Mouse (Mus musculus) adrenal gland, adult (tissue): ENCODE results near the gene Sac3d1.

Source experiments
- DNase-seq, 2 experiments: peaks; one replicate each; pipeline ENCODE4 v3.0.0; 2022 to 2023; ENCODE audit warnings: low spot score in 1 of 2; ENCODE audit not compliant: inconsistent age in 2 of 2

The Sac3d1 gene

DNA sequence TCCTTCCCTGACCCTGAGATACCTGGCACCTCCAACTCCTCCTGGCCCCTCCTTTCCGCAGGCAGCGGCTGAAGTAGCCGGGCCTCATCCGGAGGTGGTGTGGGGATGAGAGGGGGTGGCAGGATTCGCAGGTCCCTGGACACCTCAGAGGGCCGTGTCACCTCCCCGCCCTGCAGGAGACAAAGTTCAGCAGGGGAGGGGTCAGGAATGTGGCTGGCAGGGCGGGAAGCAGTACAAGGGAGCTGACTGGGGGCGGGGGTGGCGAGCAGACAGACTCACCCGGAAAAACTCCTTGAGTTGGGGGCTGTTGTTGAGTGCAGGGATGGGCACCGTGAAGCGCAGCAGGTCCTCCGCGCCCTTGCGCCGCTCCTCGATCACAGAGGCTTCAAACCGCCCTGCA lies 3.3 kb upstream of the Sac3d1 start:
- DNase-seq: no peak

- DNase-seq: no peak
Measured at GRCm38 (mm10) chr19:6118677-6119185, 281 bp upstream of the Sac3d1 start.

GRCm38 (mm10) chr19:6117346-6117985 lies 984 bp downstream of the Sac3d1 start:
- no peak for DNase-seq

DNA sequence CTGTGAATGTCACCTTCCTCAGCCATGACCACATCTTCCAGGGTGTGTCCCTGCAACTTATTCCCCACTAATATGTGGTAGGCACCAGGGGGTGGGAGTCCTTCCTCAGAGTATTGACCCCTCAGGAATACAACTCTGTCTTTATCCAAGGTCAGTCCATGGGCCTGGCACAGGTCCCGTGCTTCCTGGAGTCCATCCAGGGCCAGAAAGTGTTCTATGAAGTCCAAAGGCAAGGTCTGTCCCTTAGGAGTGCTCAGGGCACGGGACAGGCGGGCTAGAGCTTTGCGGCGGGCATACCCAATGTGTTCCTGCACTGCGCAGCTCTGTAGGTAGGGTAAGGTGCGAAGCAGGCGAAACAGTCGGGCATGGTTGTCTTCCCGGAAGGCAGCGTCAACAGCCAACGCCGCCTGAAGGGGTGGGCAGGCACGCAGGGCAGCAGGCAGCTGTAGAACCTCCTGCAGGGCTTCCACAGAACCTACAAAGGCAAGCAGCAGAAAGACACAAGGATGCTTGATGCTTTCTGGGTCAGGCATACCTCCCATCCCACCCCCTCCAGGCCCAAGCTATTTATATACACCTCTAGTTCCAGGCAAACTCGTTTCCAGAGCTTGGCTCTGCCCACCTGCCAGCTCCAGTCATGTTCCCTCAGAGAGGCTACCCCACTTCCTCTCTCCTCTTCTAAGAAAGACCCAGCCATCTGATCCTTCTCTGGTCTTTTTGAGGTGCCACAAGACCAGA lies 2.2 kb downstream of the Sac3d1 start:
- DNase-seq: peak; percentile 38 to 65

GRCm38 (mm10) chr19:6113116-6113515 lies 5.3 kb downstream of the Sac3d1 start:
- DNase-seq: no peak

DNA sequence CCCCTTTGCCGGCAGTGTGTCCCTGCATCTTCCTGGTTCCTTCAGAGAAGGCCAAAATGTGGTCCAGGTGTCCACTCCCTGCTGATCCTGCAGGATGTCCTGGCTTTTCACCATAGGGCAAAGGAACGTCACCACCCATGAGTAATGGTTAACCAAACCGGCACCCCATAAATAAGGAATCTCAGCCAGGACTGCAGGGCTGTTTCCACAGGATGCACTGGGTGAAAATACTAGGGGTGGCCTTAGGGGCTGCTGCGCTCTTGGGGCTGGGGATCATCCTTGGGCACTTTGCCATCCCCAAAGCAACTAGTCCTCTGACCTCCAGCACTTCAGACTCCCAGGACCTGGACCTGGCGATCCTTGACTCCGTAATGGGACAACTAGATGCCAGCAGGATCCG lies 12.9 kb downstream of the Sac3d1 start, which contains the start of gene Naaladl1:
TSS of gene Naaladl1 (plus strand) at position 197 of the 400 bp plus-strand sequence.
- no peak for DNase-seq

GRCm38 (mm10) chr19:6104476-6104875 lies 14.0 kb downstream of the Sac3d1 start:
- no peak for DNase-seq

GRCm38 (mm10) chr19:6102169-6102853 lies 16.1 kb downstream of the Sac3d1 start:
- no peak for DNase-seq

DNA sequence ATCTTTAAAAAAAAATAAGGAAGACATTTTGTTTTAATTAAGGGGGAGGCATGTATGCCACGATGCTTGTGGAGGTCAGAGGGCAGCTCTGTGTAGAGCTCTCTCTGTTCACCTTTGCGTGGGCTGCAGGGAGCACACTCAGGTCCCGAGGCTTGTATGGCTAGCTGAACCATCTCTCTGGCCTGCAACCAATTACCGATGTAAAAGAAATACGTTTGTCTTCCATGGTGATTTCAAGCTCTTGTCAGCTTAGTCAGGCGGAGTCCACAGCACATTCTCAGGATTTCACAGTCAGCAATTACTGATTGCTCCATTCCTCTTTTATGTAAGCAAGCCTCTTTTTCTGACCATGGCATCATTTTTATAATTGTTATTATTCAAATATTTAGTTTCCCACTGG lies 17.3 kb downstream of the Sac3d1 start:
- DNase-seq: no peak

DNA sequence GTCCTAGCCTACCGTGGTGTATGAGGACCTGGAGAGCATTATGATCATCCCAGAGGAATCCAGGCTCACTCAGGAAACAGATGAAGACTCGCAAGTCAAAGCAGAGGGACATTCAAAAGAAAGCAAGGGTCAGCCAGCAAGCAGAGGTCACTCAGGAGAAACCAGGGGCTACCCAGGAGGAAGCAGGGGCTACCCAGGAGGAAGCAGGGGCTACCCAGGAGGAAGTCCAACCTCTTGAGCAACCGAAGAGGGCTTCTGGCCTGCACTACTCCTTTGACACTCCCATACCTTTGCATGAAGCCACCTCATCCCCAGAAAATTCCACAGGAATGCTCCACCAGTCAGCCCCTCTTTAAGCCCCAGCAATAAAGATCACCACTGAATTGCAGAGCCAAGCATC lies 20.6 kb downstream of the Sac3d1 start:
- peak in 1 of 2 experiments; percentile 41 for DNase-seq

GRCm38 (mm10) chr19:6094119-6094518 lies 24.3 kb downstream of the Sac3d1 start, which contains the start of gene AC131692.1:
Gene AC131692.1 (plus strand): TSS chr19:6094419.
- no peak for DNase-seq

- no peak for DNase-seq
Measured at GRCm38 (mm10) chr19:6088841-6089240, 29.6 kb downstream of the Sac3d1 start.

- DNase-seq: peak; percentile 44 to 81
Measured at GRCm38 (mm10) chr19:6085417-6085879, 33.0 kb downstream of the Sac3d1 start.

DNA sequence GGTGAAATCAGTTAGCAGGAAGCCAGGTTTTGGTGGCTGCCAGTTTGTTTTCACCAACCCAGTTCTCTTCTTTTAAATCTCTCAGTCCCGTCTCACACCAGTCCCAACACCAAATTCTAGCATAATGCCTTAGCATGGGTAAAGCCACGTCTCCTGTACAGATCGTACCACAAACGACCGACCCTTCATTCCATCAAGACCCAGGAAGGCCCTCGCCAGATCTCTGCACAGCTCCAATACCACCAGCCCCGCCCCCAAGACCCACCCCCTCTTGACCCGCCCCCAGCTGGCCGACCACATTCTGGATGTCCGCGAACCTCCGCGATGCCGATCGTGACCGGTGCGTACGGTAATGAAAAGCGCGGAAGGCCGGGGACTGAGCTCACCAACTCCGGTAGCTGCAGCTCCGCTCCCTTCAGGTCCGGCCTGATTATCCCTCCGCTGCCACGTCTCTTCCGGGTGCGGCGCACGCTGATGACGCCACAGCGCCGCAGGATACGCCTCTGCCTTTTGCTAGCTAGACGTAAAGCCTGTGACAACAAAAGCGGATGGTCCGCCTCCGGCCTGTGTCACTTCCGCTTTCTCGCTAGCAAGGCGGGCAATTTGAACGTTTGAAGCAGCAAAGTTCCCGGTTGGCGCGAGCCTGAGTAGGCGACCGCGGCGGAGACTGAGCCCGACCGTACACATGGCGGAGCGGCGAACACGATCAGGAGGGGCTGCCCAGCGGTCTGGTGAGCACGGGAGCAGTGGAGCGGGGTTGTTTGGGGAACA lies 33.8 kb downstream of the Sac3d1 start, which contains the start of the genes Zfpl1 and Cdca5:
TSS of gene Zfpl1 (minus strand) at position 479 of the 771 bp plus-strand sequence.
TSS of gene Cdca5 (plus strand) at position 506 of the 771 bp plus-strand sequence.
- DNase-seq: peak; percentile 96 to 98

GRCm38 (mm10) chr19:6082156-6082555 lies 36.3 kb downstream of the Sac3d1 start, which contains the start of gene Gm28374:
Gene Gm28374 (minus strand): TSS chr19:6082256.
- no peak for DNase-seq

GRCm38 (mm10) chr19:6079983-6080480 lies 38.4 kb downstream of the Sac3d1 start, which contains the start of gene Tmem262:
Gene Tmem262 (plus strand): TSS chr19:6080033.
- DNase-seq: no peak

- DNase-seq: peak; percentile 87 to 96
Measured at GRCm38 (mm10) chr19:6076564-6077393, 41.7 kb downstream of the Sac3d1 start, which contains the start of gene Vps51. Gene Vps51 (minus strand): TSS chr19:6077231.

DNA sequence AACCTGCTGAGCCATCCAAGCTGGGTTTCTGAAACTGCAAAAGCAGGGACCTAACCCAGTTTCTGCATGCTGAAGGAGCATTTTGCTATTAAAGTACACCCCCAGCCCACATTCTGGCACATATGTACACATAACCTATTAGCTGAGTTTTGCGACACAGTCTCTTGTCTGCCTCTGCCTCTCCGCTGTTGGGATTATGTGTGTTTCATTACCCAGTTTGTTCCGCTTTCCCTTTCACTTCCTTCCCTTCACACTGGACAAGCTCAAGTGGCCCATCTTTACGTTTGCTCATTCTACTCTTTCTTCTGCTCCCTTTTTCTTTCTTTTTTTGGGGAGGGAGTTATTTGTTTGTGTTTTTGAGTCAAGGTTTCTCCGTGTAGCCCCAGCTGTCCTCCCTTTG lies 44.6 kb downstream of the Sac3d1 start:
- no peak for DNase-seq

- no peak for DNase-seq
Measured at GRCm38 (mm10) chr19:6071261-6071660, 47.2 kb downstream of the Sac3d1 start.
